Mouse (Mus musculus): ENCODE measurements at regions not wholly inside any gene's neighbourhood (a gene's known extent, or its start where the extent isn't known, plus 50 kb on each side); places are given as distances from the start of the nearest gene placed in this dataset.
A peak's percentile ranks its signal among the peaks of the same experiment; 100 is the strongest.

DNA sequence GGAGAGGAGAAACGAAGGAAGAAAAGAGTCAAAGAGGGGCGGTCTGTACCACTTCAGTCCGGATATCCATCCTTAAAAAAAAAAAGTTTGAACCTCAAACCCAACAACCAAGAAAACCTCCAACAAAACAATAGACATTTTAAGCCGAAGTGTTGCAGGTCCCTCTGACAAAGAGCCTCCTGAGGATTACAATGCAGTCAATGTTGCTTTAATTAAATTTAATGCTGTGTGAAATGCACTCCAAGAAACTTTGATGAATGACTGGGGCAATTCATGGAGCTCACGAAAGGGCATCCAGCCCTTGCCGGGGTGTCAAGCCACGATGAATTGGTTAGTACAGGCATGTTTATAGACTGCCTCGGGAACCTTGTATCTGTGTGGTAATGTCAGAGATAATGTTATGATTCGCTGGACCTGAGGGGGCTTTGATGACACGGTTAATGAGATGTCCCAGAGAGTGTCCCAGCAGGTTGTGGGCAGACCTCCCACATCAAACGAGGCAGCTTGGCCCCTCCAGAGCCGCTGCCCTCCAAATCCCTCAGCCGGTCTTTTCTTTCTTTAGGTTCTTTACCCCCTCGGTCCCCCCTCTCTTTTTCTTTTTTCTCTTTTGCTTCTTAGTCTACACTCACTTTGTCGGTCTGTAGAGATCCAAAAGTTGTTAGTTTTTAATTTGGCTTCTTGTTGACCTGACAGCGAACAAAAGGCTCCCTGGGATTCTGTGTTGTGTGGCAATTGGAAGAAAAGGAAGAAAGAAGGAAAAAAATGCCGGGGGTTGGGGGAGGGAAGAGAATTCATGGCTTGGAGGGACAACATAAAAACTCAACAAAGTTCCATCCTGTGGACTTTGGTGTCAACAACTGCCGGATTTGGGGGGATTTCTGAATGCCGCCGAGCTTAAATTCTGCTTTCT, 341.5 kb downstream of the Nkx6-1 start:
- intact Hi-C loops (cut with DNase I; ENCODE audit: low total_unique reads) = no loop called here
- no peak for DNase-seq

DNA sequence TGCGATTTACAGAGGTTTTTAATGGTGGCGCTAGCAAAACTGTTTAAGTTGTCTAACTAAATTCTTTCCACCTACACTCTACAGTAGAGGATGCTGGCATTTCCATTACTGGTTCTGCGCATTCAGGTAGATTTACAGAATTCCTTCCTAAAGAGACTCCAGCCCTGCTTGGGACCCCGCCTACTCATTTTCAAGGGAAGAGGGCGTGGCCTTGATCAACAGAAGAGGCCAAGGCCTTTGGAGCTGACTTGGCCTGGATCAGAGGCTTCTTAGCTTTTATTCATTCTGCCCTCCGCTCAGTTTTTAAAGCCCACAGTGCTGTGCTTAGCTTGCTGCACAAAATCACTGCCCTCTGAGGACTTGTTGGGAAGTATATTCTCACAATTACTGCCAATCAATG, 364.8 kb downstream of the Nkx6-1 start:
- DNase-seq = no peak
- intact Hi-C loops (cut with DNase I; ENCODE audit: low total_unique reads) = no loop called here

DNA sequence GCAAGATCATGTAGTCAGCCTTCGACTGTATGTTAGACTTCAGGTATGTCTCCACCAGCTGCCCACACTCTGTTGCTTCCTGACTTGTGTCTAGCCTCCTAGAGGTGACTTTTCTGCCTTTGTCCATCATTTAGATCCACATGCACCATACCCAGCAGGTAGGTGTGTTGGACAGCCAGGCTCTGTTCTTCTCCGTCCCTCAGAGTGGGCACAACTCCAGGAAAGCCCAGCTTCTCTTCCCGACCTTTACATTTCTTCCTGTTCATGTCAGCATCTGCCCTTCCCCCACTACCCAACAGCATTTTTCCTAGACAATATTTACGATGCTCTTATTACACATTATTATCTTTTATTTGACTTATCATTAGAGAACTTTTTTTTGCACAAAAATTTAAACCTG, 366.4 kb downstream of the Nkx6-1 start:
- DNase-seq = no peak
- intact Hi-C loops (cut with DNase I; ENCODE audit: low total_unique reads) = no loop called here

DNA sequence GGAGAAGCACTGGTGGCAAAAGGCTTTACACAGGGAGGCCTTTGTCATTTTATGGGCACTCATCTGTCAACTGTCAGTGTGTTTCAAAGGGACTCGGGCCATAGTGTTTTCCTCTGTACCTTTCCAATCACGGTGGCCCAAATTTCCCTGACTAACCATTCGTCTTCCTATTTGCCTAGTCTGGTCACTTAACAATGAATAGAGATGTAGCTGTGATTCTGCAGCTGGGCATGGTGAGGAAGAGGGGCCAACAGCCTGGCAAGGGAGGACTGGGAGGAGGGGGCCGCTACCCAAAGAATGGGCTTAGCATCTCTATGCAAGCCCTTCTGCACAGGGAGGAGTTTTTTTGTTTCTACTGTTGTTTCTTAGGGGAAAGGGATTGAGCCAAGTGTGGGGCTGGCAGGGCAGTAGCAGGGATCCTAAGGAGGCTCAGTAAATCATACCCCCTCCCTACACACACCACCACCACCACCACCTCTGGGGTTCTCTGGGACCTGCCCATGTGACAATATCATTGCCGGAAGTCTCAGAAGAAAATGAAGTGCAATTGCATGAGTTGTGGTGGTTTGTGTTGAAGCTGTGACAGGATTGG, 367.2 kb downstream of the Nkx6-1 start:
- intact Hi-C loops (cut with DNase I; ENCODE audit: low total_unique reads) = no loop called here

DNA sequence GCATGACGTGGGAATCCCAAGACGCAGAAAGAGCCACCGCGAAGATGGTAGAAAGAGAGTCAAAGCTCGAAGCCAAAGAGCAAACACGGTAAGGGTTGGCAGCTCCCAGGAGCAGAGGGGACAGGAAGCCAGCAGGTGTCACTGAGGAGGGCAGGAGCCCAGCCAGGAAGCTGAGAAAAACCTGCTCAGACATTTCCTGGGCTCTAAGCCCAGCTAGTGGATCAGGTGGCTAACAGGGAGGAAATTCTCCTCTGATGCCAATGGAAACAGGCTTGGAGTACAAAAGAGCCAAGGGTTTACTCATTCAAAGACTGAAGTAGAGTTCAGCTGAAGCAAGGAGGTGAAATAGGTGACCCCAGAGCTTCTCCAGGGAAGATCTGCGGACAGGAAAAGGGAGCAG, 368.9 kb downstream of the Nkx6-1 start:
- peak; percentile 28 for DNase-seq
- intact Hi-C loops (cut with DNase I; ENCODE audit: low total_unique reads) = no loop called here

More for the DNA sequence above, 367.2 kb downstream of the Nkx6-1 start:
- no peak for DNase-seq

DNA sequence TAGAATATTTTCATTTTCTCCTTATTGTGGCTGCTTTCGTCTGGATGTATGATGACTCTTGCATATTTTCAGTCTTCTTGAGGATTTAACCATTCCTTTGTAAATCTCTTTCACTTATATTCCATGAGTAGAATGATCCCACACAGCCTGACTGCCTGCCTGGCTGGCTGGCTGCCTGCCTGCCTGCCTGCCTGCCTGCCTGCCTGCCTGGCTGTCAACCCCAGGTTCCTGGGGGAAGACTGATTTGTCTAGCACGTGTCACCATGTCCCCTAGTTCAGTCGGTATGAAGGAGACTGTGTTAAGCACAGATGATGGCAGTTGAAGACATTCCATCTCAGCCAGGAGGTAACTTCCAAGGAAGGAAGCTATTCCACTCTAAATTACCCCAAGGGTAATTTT, 370.8 kb downstream of the Nkx6-1 start:
- intact Hi-C loops (cut with DNase I; ENCODE audit: low total_unique reads) = no loop called here
- no peak for DNase-seq

DNA sequence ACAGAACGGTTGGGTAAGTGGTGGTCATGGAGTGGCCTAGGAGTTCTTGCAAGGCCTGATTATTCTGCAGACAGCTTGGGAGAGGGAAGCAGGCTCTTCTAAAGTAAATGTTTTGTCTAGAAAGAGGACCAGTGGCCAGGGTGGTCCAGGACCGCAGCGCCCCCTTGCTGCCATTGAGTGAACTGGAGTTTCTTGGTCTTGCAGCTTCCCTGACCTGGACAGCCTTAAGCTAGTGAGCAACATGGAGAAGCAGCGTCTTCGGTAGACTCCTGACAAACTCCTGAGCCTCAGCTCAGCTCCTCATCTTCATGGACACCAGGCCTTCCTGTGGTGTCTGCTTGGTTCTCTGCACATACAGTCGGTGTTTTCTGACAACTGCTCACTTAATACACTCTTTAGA, 376.4 kb downstream of the Nkx6-1 start:
- DNase-seq = no peak
- intact Hi-C loops (cut with DNase I; ENCODE audit: low total_unique reads) = no loop called here

DNA sequence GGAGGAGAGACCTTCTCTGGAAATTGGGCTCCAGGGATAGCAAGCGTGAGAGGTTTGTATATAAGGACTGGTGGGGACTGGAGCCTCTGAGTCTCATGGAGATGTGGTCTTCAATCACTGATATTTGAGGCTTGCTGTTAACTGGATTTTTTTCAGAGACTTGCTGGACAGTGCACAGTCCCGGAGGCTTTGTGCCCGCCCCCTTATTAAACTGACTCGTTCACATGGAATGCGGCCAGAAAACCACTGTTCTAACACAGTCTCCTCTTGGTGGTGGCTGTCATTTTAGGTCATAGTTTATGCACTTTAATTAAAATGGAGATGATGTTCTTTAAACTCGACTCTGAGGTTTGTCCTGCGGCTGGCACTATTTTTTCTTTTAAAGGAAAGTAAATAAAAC, 378.9 kb downstream of the Nkx6-1 start:
- intact Hi-C loops (cut with DNase I; ENCODE audit: low total_unique reads) = no loop called here
- DNase-seq = no peak

DNA sequence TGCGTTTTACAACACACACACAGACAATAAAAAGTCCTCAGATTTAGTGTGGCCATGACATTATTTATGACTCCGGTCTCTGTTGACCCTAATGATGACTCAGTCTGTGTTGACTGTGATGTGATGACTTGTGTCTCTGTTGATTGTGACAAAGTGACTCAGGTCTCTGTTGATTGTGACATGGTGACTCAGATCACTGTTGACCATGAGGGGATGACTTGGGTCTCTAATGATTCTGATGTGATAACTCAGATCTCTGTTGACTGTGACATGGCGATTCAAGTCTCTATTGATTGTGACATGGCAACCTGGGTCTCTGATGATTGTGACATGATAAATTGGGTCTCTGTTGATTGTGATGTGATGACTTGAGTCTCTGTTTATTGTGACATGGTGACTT, 405.0 kb downstream of the Gpat3 start:
- intact Hi-C loops (cut with DNase I; ENCODE audit: low total_unique reads) = no loop called here
- DNase-seq = no peak

DNA sequence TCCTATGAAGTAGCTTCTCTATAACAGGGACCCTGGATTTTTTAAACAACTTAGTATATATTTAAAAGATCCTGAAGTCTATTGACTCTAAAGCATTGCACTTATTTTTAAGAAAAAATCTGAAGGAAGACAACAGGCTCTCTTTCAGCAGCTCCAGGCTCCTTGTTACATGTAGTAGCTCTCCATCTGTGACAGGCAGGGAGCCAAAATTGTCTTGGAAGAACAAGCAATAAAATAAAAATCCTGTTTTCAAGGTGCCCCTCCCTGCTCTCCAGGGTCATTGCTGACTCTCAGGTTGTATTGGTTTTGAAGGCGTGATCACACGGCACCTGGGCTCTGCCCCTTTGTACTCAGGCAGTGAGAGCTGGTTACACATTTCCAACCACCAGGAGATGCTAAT, 397.1 kb downstream of the Gpat3 start:
- intact Hi-C loops (cut with DNase I; ENCODE audit: low total_unique reads) = no loop called here
- DNase-seq = no peak

DNA sequence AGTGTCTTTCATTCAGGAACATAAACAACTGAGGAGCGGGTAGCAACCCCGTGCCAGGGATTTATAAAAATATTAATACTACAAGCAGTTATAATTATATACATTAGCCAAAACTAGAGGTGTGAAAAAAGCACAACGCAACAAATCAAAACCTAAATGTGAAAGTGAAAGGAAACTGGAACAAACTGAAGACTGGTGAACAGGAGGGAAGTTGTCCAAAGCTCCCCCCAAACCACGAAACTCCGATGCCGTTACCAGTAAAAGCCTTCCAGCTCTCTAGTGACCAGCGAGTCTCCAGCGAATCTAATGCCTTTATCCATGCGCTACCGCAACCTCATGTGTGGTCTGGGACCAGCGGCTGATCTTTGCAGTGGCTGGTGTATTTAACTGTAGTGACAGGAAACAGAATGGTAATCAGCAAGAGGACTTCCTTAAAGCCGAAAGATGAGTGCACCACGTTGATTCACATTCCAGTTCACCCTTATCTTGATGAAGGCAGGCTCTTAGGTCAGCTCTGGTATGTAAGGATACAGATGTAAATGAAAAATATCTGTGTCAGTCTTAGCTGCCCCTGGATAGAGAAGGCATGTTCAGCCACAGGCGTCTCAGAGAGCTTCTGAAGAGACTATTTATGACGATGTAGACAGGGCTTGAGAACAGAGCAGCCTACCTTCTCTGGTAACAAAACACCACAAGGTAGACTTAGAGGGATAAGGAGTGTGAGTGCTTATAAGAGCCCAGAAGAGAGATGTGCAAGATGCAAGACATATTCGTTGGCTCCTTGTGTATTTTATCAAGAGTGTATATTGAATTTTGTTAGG, 394.0 kb downstream of the Gpat3 start:
- intact Hi-C loops (cut with DNase I; ENCODE audit: low total_unique reads) = no loop called here
- no peak for DNase-seq

DNA sequence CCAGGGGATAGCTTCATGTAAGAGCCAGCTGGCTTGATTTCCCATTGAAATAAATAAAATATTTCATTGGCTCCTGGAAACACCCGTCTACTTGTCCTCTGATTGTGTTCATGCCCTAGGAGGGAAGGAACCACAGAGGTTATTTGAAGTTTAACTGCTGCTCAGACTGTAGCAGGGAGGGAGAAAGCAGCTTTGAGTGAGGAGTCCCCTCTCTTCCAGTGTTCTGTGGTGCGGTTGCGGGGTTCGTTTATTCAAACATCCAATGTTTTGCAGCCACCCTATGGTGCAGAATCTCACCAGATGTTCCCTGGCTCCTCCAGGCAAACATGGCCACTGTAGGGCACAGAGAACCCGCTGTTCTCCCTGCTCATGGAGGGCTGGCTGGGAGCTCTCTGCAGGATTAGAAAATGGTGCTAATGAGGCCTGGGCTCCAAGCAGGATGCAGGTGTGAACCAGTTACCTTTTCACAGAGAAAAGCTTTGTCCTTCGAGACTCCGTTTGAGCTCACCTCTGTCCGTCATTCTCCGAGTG, 390.7 kb downstream of the Gpat3 start:
- no peak for DNase-seq
- intact Hi-C loops (cut with DNase I; ENCODE audit: low total_unique reads) = no loop called here

DNA sequence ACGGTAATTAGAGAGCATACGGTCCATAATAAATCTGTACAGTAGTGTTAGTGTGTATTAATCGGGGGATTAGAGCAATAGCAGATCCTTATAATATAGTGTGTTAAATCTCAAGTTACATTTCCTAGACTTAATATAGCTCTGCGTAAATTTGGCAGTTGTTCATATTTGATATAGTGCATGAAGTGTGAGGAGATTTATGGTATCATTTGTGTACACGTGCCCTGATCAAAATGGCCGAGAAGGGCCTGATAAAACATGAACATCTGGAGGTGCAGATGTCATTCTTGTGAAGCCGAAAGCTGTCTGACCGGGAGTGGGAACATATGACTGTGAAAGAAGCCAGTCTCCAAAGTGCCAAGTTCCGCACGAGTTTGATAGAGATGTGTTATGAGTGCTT, 376.9 kb downstream of the Gpat3 start:
- intact Hi-C loops (cut with DNase I; ENCODE audit: low total_unique reads) = no loop called here

DNA sequence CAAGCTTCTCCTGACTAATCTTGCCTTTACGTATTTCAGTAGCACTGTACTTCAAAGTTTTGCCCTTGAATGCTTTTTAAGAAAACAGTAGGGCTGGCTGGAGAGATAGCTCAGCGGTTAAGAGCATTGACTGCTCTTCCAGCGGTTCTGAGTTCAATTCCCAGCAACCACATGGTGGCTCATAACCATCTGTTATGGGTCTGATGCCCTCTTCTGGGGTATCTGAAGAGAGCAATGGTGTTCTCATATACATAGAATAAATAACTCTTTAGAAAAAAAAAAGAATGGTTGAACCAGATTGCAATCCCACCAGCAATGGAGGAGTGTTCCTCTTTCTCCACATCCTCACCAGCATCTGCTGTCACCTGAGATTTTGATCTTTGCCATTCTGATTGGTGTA, 372.6 kb downstream of the Gpat3 start:
- DNase-seq = no peak
- intact Hi-C loops (cut with DNase I; ENCODE audit: low total_unique reads) = no loop called here

More for the DNA sequence above, 376.9 kb downstream of the Gpat3 start:
- DNase-seq = no peak

DNA sequence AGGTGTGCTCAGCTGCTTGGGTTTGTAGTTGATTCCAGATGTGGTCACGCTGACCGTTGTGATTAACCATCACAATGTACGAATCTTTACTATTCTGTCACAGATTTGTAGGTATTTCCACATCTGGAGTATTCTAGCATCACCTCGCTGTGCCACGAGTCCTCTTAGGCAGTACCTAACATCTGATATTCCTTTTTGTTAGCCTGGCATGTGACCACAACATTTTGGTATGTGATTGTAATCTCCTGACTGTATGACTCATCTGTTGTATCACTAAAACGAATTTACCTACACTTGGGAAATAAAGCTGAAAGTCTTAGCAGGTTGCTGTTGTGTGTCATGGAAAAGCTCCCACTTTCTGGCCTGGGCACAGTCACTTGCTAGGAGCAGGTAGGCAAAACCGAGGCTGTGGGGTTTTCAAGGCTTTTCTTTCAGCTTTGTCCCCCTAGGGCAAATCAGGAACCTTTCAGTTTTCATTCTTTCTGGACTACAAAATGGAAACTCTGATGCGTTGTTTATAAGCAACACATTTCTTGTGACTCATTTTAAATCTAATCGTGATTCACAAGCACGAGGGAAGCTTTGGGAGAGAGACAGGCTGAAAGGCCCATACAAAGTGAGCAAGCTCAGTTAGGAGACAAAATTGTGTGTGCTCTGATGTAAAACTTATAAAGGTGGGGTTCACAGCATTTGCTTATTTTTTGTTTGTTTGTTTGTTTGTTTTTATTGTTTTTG, 371.5 kb downstream of the Gpat3 start:
- no peak for DNase-seq
- intact Hi-C loops (cut with DNase I; ENCODE audit: low total_unique reads) = no loop called here

DNA sequence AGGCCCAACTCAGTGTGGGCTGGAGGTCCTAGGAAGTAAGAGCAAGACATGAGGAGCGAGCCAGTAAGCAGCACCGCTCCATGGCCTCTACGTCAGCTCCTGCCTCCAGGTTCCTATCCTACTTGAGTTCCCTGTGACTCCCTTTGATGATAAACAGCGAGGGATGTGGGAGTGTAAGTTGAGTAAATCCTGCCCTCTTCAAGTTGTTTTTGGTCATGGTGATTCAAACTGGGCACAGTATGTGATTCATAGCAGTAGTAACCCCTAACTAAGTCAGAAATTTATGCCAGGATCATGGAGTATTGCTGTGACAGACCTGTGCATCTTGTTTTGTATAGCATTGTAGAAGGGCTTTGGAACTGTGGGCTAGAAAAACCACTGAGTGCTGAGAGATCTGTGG, 366.5 kb downstream of the Gpat3 start:
- DNase-seq = no peak
- intact Hi-C loops (cut with DNase I; ENCODE audit: low total_unique reads) = no loop called here

DNA sequence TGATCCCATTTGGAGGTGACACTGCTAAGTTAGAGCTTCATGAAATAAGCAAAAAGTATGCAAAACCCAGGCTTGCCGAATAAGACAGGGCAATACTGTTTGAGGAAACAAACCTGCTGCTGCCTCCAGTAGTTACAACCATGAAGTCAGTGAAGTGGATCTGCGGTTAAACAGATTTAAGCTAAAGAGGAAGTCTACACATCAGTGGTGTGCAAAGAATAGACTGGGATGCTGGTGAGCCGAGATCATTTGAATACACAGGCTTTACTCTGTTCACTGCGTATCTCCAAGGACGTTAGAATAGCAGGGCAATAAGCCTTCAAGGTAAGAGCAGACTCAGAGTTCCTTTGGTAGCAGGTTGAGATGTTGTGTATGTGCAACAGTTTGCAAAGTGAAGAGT, 362.6 kb downstream of the Gpat3 start:
- intact Hi-C loops (cut with DNase I; ENCODE audit: low total_unique reads) = no loop called here
- DNase-seq = no peak

DNA sequence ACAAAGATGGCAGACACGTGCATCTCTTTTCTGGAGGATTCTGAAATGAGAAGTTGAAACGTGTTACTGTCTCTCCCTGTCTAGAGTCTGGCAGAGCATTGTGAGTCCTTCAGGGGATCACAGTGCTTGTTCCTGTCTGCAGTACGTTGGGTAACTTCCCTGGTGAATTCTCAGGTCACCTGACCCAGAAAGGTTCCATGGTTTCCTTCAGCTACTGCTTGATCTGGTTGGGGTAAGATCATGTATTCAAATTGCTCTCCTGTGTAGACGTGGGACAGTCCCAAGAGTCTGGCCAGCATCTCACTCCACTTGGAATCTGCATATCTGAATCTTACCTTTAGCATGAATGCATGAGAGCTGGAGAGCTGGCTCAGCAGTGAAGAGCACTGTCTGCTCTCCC, 350.0 kb downstream of the Gpat3 start:
- intact Hi-C loops (cut with DNase I; ENCODE audit: low total_unique reads) = no loop called here
- DNase-seq = no peak

DNA sequence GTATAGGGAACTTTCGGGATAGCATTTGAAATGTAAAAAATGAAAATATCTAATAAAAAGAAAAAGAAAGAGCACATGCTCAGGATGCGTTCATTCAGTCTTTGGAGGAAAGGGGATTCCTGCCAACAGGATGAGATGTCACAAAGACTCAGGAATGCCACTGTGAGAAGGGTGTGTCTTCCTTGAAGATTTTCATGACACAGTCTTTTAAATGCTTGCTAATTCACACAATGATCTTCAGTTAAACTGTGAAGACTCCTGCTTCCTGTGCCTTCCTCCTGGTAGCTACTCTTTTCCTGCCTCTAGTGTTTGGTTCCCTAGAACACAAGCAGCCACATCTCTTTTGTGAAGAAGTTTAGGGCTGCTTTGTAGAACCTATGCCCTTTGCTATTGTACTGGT, 345.5 kb downstream of the Gpat3 start:
- DNase-seq = no peak
- intact Hi-C loops (cut with DNase I; ENCODE audit: low total_unique reads) = no loop called here

DNA sequence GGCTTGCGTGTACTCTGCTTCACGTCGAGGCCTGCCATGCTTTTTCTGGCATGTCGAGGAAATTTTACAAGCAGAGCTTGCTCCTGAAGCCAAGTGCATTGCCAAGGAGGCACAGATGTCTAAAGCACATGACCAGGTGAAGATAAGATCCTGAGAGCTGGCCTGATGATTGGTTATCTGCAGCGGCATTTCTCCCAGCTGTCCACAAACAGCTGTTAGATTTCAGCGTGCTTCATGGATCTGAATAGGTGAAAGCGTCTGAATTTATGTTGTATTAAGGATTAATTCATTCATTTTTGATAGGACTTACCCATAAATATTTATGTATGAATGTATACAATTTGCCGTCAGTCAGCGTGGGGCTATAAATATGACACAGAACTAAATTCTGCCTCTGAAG, 327.7 kb downstream of the Gpat3 start:
- intact Hi-C loops (cut with DNase I; ENCODE audit: low total_unique reads) = no loop called here
- no peak for DNase-seq
